Mouse (Mus musculus) lung, embryonic 14.5 days (tissue): ENCODE data around the gene Prickle4. TPM values are rescaled to one million over a fixed set of nuclear protein-coding genes. Genes with fewer than 3 reads are reported as not detected.

Source experiments
- ATAC-seq: fragments of 200-750 bp; cut with Nextera tagmentation; 2 replicates; pipeline ENCODE4 v1.8.0; 2017; ENCODE audit warnings: mild to moderate bottlenecking, moderate TSS enrichment, moderate library complexity; ENCODE audit not compliant: insufficient read depth
- DNase-seq: peaks from one replicate; pipeline ENCODE4 v3.0.0-alpha.2; 2015
- H3K27ac ChIP-seq: fragments of 300-500 bp; sonication (generic); 2 replicates; pipeline ENCODE4 v1.5.1; 2014; ENCODE audit warnings: low read depth, mild to moderate bottlenecking, moderate library complexity
- H3K27me3 ChIP-seq: fragments of 300-500 bp; sonication (generic); 2 replicates; pipeline ENCODE4 v1.6.1; 2014; ENCODE audit warnings: low read length, control low read depth; ENCODE audit not compliant: insufficient read depth
- H3K36me3 ChIP-seq: fragments of 300-500 bp; sonication (generic); 2 replicates; pipeline ENCODE4 v1.6.1; 2014; ENCODE audit warnings: control low read depth; ENCODE audit not compliant: insufficient read depth
- H3K4me1 ChIP-seq: fragments of 300-500 bp; sonication (generic); 2 replicates; pipeline ENCODE4 v1.6.1; 2014; ENCODE audit warnings: antibody characterized with exemption, control low read depth; ENCODE audit not compliant: insufficient read depth
- H3K4me2 ChIP-seq: fragments of 300-500 bp; sonication (generic); 2 replicates; pipeline ENCODE4 v1.6.1; 2014; ENCODE audit warnings: mild to moderate bottlenecking
- H3K4me3 ChIP-seq: fragments of 300-500 bp; sonication (generic); 2 replicates; pipeline ENCODE4 v1.5.1; 2014; ENCODE audit warnings: low read depth, low read length
- H3K9ac ChIP-seq: fragments of 300-500 bp; sonication (generic); 2 replicates; pipeline ENCODE4 v1.6.1; 2014
- H3K9me3 ChIP-seq: fragments of 300-500 bp; sonication (generic); 2 replicates; pipeline ENCODE4 v1.6.1; 2016; ENCODE audit warnings: low read depth, low read length, control low read depth
- CTCF ChIP-seq: IDR thresholded peaks from 2 replicates; pipeline ENCODE4 v1.5.1; 2016; ENCODE audit warnings: antibody characterized with exemption, low read depth
- WGBS: fragments of 180-500 bp; shearing (Covaris S2); extraction: QIAGEN DNeasy Blood & Tissue Kit; methylation state at CpG from one replicate; pipeline ENCODE4 v1.1.7; 2014; 5-methylcytosine and 5-hydroxymethylcytosine counted together
- polyA plus RNA-seq: library from polyadenylated mRNA; unstranded; fragments of >200 nt; fragmentation: Nextera tagmentation; extraction: Ambion mirVana; gene quantifications from 2 replicates; pipeline ENCODE4 v1.2.1, GENCODE M21; 2014

The Prickle4 gene
- polyA plus RNA-seq, 1 experiment from 2014 or later, result not detected

DNA sequence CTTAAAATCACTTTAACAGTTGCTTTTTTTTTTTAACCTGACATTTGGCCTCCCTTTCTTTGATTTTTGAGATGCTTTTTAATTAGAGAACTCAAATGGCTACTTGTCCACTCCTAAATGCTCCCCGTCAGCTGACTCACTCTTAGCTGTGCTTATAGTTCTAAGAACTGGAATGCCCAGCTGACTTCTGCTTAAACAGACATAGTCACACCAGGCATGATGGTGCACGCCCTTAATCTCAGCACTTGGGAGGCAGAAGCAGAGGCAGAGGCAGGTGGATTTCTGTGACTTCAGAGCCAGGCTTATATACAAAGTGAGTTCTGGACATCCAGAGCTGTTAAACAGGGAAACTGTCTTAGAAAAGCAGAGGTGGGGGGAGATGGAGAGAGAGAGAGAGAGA lies 42.6 kb downstream of the Prickle4 start:
- DNase-seq (no peak), ATAC-seq (no peak)
- WGBS, result 85% methylated on average over 2 of the region's 2 CpGs
- Histone ChIP-seq H3K4me3 (no peak overlapping the region), H3K9ac (no peak overlapping the region), H3K27me3 (no peaks in the 10 kb centered on the region), H3K27ac (no peak overlapping the region), H3K9me3 (no peaks in the 10 kb centered on the region), H3K36me3 (0 out of 2 replicates have a peak, but pooled peaks cover 4% of the 10 kb centered on the region), H3K4me1 (no peaks in the 10 kb centered on the region), H3K4me2 (no peak overlapping the region)
- no peak for TF ChIP-seq CTCF

DNA sequence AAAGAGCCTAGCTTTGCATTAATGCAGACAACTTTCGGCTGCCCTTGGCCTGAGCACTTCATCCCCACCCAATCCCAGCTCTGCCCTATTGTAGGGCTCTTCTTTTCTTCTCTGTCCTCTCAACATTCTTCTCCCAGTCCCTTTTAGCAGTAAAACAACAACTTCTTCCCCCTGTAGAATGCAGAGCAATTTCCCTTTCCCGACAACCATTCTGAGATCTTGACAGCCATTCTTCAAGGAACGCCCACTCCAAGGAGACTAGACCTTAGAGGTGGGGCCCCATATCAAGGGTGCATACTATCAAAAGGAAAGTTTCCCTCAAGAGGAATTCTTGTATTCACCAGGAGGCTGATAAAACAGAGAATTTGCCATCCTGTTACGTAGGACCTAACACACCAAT lies 45.6 kb downstream of the Prickle4 start:
- Histone ChIP-seq H3K9ac (no peak overlapping the region), H3K4me2 (no peak overlapping the region), H3K27me3 (no peaks in the 10 kb centered on the region), H3K4me1 (no peaks in the 10 kb centered on the region), H3K4me3 (no peak overlapping the region), H3K36me3 (0 out of 2 replicates have a peak, but pooled peaks cover 4% of the 10 kb centered on the region), H3K27ac (no peak overlapping the region), H3K9me3 (no peaks in the 10 kb centered on the region)
- 60% methylated on average over 4 of the region's 4 CpGs for WGBS
- no peak for TF ChIP-seq CTCF
- DNase-seq (no peak), ATAC-seq (no peak)

GRCm38 (mm10) chr17:47646683-47647082 lies 47.9 kb downstream of the Prickle4 start:
- Histone ChIP-seq H3K4me1 (no peaks in the 10 kb centered on the region), H3K27ac (no peak overlapping the region), H3K9ac (no peak overlapping the region), H3K27me3 (no peaks in the 10 kb centered on the region), H3K9me3 (no peaks in the 10 kb centered on the region), H3K4me2 (no peak overlapping the region), H3K36me3 (no peaks in the 10 kb centered on the region), H3K4me3 (no peak overlapping the region)
- WGBS, result 75% methylated on average over 1 of the region's 1 CpGs
- peak; percentile 81 for DNase-seq
- ATAC-seq, result no peak; the same call in 1 of the 2 replicates
- TF ChIP-seq CTCF, result peak; percentile 64

DNA sequence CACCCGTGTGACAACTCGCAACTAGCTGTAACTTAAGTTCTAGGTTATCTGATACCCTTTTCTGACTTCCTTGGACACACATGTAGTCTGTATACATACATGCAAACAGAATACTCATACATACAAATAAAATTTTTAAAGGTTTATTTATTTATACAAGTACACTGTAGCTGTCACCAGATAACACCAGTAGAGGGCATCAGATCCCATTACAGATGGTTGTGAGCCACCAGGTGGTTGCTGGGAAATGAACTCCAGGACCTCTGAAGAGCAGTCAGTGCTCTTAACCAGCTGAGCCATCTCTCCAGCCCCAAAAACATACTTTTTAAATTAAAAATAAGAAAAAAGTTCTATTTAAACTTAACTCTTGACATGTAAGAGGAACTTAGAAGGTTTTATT lies 51.5 kb downstream of the Prickle4 start:
- Histone ChIP-seq H3K27ac (no peak overlapping the region), H3K4me3 (no peak overlapping the region), H3K36me3 (no peaks in the 10 kb centered on the region), H3K27me3 (no peaks in the 10 kb centered on the region), H3K9me3 (no peaks in the 10 kb centered on the region), H3K9ac (no peak overlapping the region), H3K4me1 (no peaks in the 10 kb centered on the region), H3K4me2 (no peak overlapping the region)
- ATAC-seq (no peak), DNase-seq (peak; percentile 12)
- peak; percentile 14; the same call in 1 of the 2 replicates for TF ChIP-seq CTCF
- WGBS, result 76% methylated on average over 2 of the region's 2 CpGs

Other genes starting within 250 kb of the Prickle4 start
- 22.1 and 26.8 TPM in 2 replicates for gene Taf8, start 192.4 kb downstream of the Prickle4 start, polyA plus RNA-seq
- 289 and 308 TPM in 2 replicates for gene Ccnd3, start 189.7 kb downstream of the Prickle4 start, polyA plus RNA-seq
- gene Bysl, start 83.2 kb downstream of the Prickle4 start, polyA plus RNA-seq, result 24.2 and 25.4 TPM in 2 replicates
- 45.5 and 49.2 TPM in 2 replicates for gene Med20, start 83.2 kb downstream of the Prickle4 start, polyA plus RNA-seq
- gene Gm20517, start 83.1 kb downstream of the Prickle4 start, polyA plus RNA-seq, result 0.74 and 1.8 TPM in 2 replicates
- 5.0 and 5.6 TPM in 2 replicates for gene Usp49, start 64.0 kb downstream of the Prickle4 start, polyA plus RNA-seq
- 433 and 434 TPM in 2 replicates for gene Tomm6, start 6.3 kb downstream of the Prickle4 start, polyA plus RNA-seq
- gene Frs3, start 5.7 kb downstream of the Prickle4 start, polyA plus RNA-seq, result 5.1 and 5.3 TPM in 2 replicates
- 1.1 and 1.3 TPM in 2 replicates for gene Gm21981, start 281 bp downstream of the Prickle4 start, polyA plus RNA-seq
- gene Pgc, start 32.1 kb upstream of the Prickle4 start, polyA plus RNA-seq, result 7.6 and 9.1 TPM in 2 replicates
- 7.6 and 9.3 TPM in 2 replicates for gene Tfeb, start 42.3 kb upstream of the Prickle4 start, polyA plus RNA-seq
- 38.8 and 43.6 TPM in 2 replicates for gene Mdfi, start 140.0 kb upstream of the Prickle4 start, polyA plus RNA-seq
- gene Foxp4, start 229.9 kb upstream of the Prickle4 start, polyA plus RNA-seq, result 37.2 and 42.2 TPM in 2 replicates